Mouse (Mus musculus): ENCODE measurements at regions not wholly inside any gene's neighbourhood (a gene's known extent, or its start where the extent isn't known, plus 50 kb on each side); places are given as distances from the start of the nearest gene placed in this dataset.

GRCm38 (mm10) chr14:115040091-115040571, 51.9 kb upstream of the Gpc5 start:
- intact Hi-C loops (cut with DNase I), result no loop called here
- DNase-seq (ENCODE audit: low spot score in 2 of 2), result peak; percentile 7 to 18

DNA sequence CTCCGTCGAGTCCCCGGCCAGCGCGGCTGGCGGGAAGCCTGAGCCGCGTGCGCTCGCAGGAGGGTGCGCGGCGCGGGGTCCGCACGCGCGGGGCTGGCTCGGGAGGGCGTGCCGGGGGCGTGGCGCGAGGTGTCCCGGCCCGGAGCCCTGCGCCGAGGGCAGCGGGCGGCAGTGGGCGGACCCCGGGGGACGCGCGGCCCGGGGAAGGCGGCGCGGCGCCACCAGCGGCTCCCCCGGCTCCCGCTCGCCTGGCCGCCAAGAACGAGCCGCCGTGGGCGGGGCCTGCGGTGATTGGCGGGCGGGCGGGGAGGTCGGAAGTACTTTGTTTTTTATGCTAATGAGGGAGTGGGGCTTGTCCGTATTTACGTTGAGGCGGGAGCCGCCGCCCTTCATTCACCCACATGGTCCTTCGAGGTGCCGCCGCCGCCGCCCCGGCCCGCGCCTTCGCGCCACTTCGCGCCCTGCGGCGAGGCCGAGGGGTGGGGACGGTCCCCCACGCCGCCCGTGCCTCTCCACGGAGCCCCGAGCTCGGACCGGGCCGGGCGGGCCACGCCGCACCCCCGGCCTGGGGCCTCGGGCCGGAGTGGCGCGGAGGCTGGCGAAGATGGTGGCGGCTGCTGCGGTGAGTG, 51.3 kb upstream of the Gpc5 start:
- intact Hi-C loops (cut with DNase I), result no loop called here
- DNase-seq (ENCODE audit: low spot score in 2 of 2), result peak; percentile 49 to 63

GRCm38 (mm10) chr14:115041336-115042054, 50.5 kb upstream of the Gpc5 start:
- peak in 1 of 2 experiments; percentile 10 for DNase-seq (ENCODE audit: low spot score in 2 of 2)
- intact Hi-C loops (cut with DNase I), result loop anchor here (1.0 to 2.0 kb wide), 3 partner anchors 24 to 185 kb away; partner anchors contain the start of gene Gpc5

GRCm38 (mm10) chr14:115042055-115042564, 49.9 kb upstream of the Gpc5 start:
- intact Hi-C loops (cut with DNase I), result loop anchor here (1.0 to 2.0 kb wide), 3 partner anchors 25 to 185 kb away; partner anchors contain the start of gene Gpc5
- DNase-seq (ENCODE audit: low spot score in 2 of 2), result peak; percentile 78 to 85
